Mouse (Mus musculus): ENCODE results near the gene Kctd14.
"Not testable (repeated sequence)": the region's sequence is repeated elsewhere in the genome, so short reads cannot be mapped to it uniquely, and the experiment has no call there.

Kctd14 gene

DNA sequence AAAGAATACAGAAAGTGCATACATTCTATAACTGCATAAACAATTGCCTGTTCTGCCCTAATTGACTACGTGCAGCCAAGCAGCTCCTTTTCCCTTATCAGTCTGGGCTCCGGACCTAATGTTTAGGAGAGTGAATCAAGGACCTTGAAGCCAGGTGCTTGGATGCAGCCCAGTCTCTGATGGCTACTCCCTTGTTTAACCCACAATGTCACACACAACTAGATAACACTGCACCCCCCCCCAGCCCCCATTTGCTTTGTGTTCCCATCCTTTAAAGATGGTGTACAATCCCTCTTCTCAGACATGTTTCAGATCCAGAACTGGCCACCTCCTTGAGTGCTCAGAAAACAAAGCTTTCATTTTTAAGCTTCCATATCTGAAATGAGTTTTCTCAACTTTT, at the start of gene Kctd14:
Gene Kctd14, plus strand, starts transcription at position 301 of the 400 bp plus-strand sequence.
- not testable (repeated sequence) for DNase-seq (ENCODE audit: low spot score)

GRCm38 (mm10) chr7:97407145-97407544, 44.0 kb upstream of the Kctd14 start:
- no peak for DNase-seq (ENCODE audit: low spot score)

- DNase-seq (ENCODE audit: low spot score), result no peak
Measured at GRCm38 (mm10) chr7:97411106-97411505, 40.0 kb upstream of the Kctd14 start.

DNA sequence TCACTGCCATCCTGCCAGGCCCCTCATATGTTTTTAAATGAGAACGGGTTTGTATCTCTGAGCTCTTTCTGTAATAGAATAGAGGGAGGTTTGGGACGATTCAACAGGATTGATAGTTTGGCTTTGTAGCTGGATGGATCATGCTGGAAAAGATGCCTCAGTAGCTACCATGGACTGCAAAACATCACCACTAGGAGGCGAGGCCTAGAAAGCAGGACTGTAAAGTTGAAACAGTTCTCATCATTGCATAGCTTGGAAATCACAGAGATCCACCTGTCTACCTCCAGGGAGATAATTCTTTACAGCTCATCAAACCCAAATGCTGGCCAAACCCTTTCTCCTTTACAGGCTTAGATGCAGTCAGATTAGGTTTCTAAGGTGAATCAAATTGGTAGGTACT, 39.5 kb upstream of the Kctd14 start:
- no peak for DNase-seq (ENCODE audit: low spot score)

DNA sequence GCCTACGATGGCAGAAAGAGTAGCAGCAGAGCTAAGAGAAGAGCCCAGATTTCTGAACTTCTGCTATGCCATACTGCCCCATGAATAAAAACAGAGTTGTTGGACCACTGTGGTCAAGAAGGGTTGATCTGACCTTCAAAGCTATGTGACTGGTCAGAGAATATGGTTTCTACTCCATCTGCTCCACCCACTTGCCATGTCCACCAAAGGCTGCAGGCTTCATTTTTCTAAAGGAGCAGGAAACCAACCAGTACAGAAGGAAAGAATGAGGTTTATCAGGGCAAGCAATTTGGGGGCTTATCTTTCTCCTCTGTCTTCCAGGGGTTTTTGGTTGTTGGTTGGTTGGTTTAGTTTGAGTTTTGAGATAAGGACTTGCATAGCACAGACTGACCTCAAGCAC, 37.1 kb upstream of the Kctd14 start:
- DNase-seq (ENCODE audit: low spot score), result no peak

DNA sequence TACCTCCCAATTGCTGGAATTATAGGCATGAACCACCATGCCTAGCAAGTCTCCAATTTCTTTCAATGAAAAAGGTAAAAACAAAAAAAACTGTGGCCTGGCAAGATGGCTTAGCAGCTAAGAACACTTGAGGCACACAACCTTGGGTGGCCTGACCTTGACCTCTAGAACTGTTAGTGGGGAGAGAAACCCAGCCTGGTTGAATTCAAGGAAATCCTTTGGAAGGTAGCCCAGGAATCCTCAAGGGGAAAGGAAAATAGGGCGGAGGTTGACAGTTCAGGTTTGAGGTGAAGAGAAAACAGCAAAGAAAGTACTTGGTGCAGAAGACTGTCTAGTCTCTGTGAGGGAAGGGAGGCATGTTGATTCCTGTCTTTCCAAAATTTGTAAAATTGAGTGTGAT, 36.7 kb upstream of the Kctd14 start:
- no peak for DNase-seq (ENCODE audit: low spot score)

GRCm38 (mm10) chr7:97414915-97415687, 36.0 kb upstream of the Kctd14 start:
- no peak for DNase-seq (ENCODE audit: low spot score)

DNA sequence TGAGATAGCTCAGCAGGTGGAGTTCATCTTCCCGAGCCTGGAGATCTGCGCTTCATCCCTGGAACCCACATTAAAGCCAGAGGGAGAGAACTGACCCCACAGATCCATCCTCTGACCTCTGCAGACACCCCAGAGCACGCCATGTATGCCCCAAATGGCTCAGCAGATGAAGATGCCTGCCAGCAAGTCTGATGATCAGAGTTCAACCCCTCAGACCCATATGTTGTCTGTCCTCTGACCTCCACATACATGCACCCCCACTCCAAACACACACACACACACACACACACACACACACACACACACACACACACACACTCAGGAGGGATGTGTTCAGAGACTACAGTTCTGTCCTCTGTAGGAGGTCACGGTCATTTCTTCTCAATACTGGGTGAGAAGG, 34.6 kb upstream of the Kctd14 start:
- DNase-seq (ENCODE audit: low spot score), result no peak

GRCm38 (mm10) chr7:97416906-97417777, 34.0 kb upstream of the Kctd14 start, which contains the start of gene Thrsp:
Gene Thrsp (minus strand): TSS chr7:97417730.
- peak; percentile 73 for DNase-seq (ENCODE audit: low spot score)

DNA sequence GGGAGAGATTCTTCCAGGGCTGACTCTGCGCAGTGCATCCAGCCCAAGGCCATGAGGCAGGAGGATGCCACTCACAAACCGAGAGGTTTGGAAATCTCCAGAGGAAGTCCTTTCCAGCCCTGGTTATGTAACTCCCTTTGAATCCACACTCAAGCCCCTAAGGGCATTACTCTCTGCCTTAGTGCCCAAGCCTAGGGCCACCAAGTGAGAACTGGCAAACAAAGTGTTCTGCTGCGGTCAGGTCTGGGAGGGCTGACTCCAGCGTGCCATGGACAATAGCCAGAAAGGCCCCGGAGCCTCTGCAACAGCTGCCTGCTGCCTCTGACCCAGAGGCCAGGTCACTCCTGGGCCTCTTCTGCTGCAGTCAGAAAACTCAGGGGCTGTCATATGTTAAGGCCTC, 32.4 kb upstream of the Kctd14 start:
- DNase-seq (ENCODE audit: low spot score), result peak; percentile 23

DNA sequence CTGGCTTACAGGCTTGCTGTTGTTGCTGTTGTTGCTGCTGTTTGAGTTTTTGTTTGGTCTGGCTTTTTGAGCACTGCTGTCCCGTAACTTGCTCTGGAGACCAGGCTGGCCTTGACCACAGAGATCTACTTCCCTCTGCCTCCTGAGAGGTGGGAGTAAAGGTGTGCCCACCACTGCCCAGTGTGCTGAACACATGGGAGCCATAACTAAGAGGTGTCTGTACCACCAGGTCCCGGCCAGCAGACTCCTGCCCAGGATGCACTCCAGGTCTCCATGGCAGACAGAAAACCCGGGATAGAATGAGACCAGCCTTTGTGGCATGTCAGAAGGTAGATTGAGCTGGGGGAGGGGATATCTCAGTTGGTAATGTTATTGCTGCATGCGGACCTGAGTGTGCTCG, 32.0 kb upstream of the Kctd14 start:
- no peak for DNase-seq (ENCODE audit: low spot score)

- DNase-seq (ENCODE audit: low spot score), result no peak
Measured at GRCm38 (mm10) chr7:97420406-97420805, 30.7 kb upstream of the Kctd14 start.

DNA sequence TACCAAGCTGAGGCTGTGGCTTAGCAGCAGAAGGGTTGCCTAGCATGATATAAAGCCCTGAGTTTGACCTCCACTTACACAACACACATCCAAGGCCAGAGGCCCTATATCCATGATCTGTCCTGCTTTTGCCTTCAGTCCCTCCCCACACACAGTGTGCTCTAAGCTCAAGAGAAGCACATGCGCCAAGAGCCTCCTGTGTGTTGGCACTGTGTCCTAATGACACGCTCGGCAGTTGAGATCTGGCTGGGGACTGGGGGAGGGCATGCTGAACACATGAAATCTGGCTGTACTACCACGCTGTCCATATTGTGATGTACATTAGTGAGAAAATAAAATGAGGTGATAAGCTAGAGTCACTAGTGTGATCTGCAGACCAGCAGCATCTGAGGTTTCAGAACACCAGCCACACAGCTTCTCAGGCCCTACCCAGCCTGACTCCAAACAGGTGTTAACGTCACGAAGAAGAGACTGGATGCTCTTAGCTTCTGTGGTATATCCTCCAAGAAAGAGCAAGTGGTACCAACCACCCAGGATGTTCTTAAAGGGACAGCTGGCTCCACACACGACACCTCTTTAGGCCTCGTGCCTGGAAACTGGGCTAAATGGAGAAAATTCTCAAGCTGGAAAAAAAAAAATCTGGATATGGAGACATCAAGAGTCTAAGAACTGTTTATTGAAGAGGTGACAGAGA, 30.0 kb upstream of the Kctd14 start:
- DNase-seq (ENCODE audit: low spot score), result no peak

GRCm38 (mm10) chr7:97423754-97424153, 27.4 kb upstream of the Kctd14 start:
- DNase-seq (ENCODE audit: low spot score), result no peak

- DNase-seq (ENCODE audit: low spot score), result peak; percentile 87
Measured at GRCm38 (mm10) chr7:97424621-97425245, 26.4 kb upstream of the Kctd14 start.

DNA sequence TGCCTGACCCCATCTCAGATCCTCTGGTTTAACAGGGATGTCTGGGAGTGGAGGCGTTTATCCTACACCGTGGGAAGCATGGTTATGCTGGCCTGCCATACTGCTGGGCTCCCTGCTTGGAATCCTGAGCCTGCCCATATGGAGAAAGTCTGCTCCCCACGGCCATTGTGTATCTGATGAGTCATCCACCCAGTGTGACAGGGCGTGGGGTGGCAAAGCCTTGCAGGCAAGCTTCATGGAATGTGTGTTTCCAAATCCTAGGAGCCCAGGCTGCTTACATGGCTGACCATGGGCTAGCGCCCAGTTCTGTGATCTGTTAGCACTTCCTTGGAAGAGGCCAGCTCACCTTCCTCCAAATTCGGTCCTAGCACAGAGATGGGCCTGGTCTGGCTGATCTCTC, 24.6 kb upstream of the Kctd14 start:
- DNase-seq (ENCODE audit: low spot score), result peak; percentile 50

GRCm38 (mm10) chr7:97427296-97427695, 23.8 kb upstream of the Kctd14 start:
- DNase-seq (ENCODE audit: low spot score), result no peak

GRCm38 (mm10) chr7:97427778-97428420, 23.2 kb upstream of the Kctd14 start:
- DNase-seq (ENCODE audit: low spot score), result no peak

- DNase-seq (ENCODE audit: low spot score), result peak; percentile 73
Measured at GRCm38 (mm10) chr7:97429705-97430104, 21.4 kb upstream of the Kctd14 start.

- DNase-seq (ENCODE audit: low spot score), result not testable (repeated sequence)
Measured at GRCm38 (mm10) chr7:97433517-97433916, 17.6 kb upstream of the Kctd14 start.

DNA sequence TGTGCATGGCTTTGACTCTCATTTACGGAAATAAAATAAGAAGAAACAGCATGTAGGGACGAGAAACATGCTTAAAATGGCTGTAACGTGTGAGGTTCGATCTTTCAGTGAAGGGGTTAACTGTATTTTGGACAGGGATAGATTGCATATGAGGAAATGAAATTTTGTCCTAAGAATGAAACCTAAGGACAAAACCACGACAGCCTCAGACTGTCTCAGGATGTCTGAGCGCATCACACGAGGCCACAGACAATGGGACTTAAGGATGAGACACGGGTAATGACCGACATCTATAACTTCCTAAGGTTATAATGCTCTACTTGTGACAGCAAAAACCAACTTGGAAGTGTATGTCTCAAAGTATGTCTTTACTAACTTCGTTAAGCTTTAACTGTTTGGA, 16.6 kb upstream of the Kctd14 start:
- DNase-seq (ENCODE audit: low spot score), result no peak

- no peak for DNase-seq (ENCODE audit: low spot score)
Measured at GRCm38 (mm10) chr7:97438986-97439385, 12.1 kb upstream of the Kctd14 start.
